Mouse (Mus musculus) hindbrain, embryonic 16.5 days (tissue): Measurements from ENCODE around the gene Babam2. TPM values are rescaled to one million over a fixed set of nuclear protein-coding genes. Genes with fewer than 3 reads are reported as not detected.

Source experiments
- ATAC-seq: fragments of 200-750 bp; cut with Nextera tagmentation; 2 replicates; pipeline ENCODE4 v1.8.0; 2017; ENCODE audit warnings: moderate TSS enrichment, moderate library complexity
- H3K27ac ChIP-seq: fragments of 300-500 bp; sonication (generic); 2 replicates; pipeline ENCODE4 v1.5.1; 2014; ENCODE audit warnings: low read depth, mild to moderate bottlenecking, control low read depth, low read length, moderate library complexity
- H3K27me3 ChIP-seq: fragments of 300-500 bp; sonication (generic); replicated peaks from 2 replicates; pipeline ENCODE4 v1.6.1; 2014; ENCODE audit warnings: low read length; ENCODE audit not compliant: control insufficient read depth, insufficient read depth
- H3K36me3 ChIP-seq: fragments of 300-500 bp; sonication (generic); 2 replicates; pipeline ENCODE4 v1.6.1; 2014; ENCODE audit warnings: mild to moderate bottlenecking, low read length, moderate library complexity, mixed read lengths; ENCODE audit not compliant: control insufficient read depth, insufficient read depth
- H3K4me1 ChIP-seq: fragments of 300-500 bp; sonication (generic); 2 replicates; pipeline ENCODE4 v1.6.1; 2014; ENCODE audit warnings: low read depth, low read length; ENCODE audit not compliant: control insufficient read depth, insufficient read depth
- H3K4me2 ChIP-seq: fragments of 300-500 bp; sonication (generic); 2 replicates; pipeline ENCODE4 v1.6.1; 2014; ENCODE audit warnings: mild to moderate bottlenecking, low read length, control low read depth, moderate library complexity
- H3K4me3 ChIP-seq: fragments of 300-500 bp; sonication (generic); 2 replicates; pipeline ENCODE4 v1.5.1; 2014; ENCODE audit warnings: mild to moderate bottlenecking, low read length, control low read depth, moderate library complexity
- H3K9ac ChIP-seq: fragments of 300-500 bp; sonication (generic); 2 replicates; pipeline ENCODE4 v1.6.1; 2014; ENCODE audit warnings: low read depth, mild to moderate bottlenecking, control low read depth, low read length, moderate library complexity
- H3K9me3 ChIP-seq: fragments of 300-500 bp; sonication (generic); 2 replicates; pipeline ENCODE4 v1.6.1; 2014; ENCODE audit warnings: mild to moderate bottlenecking, low read length, moderate library complexity; ENCODE audit not compliant: control insufficient read depth
- WGBS: fragments of 180-500 bp; shearing (Covaris S2); extraction: QIAGEN DNeasy Blood & Tissue Kit; methylation state at CpG from one replicate; pipeline ENCODE4 v1.1.7; 2014; 5-methylcytosine and 5-hydroxymethylcytosine counted together
- polyA plus RNA-seq: library from polyadenylated mRNA; unstranded; fragments of >200 nt; fragmentation: Nextera tagmentation; extraction: Ambion mirVana; gene quantifications from 2 replicates; pipeline ENCODE4 v1.2.1, GENCODE M21; 2015

Gene Babam2
- polyA plus RNA-seq, 1 experiment from 2014 or later = 49.0 TPM

DNA sequence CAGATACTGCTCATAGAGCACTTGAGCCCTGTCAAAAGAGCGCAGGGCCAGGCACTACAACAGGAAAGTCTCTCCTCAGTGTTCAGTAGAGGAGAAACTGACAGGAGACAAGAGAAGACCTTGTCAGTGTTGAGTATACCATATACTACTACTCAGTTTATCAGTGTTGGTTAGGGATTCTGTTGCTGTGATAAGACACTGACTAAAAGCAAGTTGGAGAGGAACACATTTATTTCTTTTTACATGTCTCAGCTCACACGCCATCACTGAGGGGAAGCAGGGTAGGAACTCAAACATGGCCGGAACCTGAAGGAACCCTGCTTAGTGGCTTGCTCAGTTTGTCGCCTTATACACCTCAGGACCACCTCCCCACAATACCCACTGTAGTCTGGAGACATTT lies 64.4 kb downstream of the Babam2 start:
- Histone ChIP-seq H3K9ac (no peak overlapping the region), H3K4me2 (no peak overlapping the region), H3K27me3 (no peaks in the 10 kb centered on the region), H3K36me3 (no peaks in the 10 kb centered on the region), H3K9me3 (no peaks in the 10 kb centered on the region), H3K4me1 (no peaks in the 10 kb centered on the region), H3K27ac (no peak overlapping the region), H3K4me3 (no peak overlapping the region)
- WGBS = 95% methylated on average over 4 of the region's 4 CpGs
- no peak for ATAC-seq

DNA sequence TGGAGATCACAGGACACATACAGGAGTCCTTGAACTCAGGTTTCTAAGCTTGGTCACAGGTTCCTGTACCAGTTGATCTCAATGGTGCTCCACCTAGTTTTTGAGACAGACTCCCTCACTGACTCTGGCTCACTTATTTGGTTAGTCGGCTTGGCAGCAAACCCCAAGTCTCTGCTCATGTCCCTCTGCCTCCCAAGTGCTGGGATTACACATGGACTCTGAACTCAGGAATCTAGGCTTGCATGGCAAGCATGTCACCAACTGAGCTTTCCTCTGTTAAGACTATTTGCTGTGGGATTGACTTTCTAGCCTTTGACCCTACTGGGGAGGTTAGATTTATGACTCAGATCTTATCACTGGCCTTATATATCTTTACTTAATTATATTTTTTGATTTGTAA lies 65.3 kb downstream of the Babam2 start:
- Histone ChIP-seq H3K27ac (no peak overlapping the region), H3K27me3 (no peaks in the 10 kb centered on the region), H3K9ac (no peak overlapping the region), H3K4me1 (no peaks in the 10 kb centered on the region), H3K4me2 (no peak overlapping the region), H3K4me3 (no peak overlapping the region), H3K36me3 (no peaks in the 10 kb centered on the region), H3K9me3 (no peaks in the 10 kb centered on the region)
- WGBS = 95% methylated on average over 1 of the region's 1 CpGs
- no peak for ATAC-seq

DNA sequence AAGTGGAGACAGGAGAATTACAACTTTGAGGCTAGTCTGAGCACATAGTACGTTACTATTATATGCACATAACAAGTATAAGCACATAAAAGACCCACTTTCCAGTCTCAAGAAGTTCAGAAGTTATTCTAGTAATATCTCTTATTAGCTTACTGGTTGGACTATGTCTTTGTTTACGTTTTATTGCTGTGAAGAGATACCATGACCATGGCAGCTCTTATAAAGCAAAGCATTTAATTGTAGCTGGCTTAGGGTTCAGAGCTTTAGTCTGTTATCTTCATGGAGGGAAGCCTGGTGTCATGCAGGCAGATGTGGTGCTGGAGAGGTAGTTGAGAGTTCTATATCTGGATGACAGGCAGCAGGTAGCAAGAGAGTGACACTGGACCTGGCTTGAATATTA lies 68.3 kb downstream of the Babam2 start:
- no peaks in the 10 kb centered on the region for H3K27me3 ChIP-seq
- H3K4me3 ChIP-seq = no peak overlapping the region
- no peaks in the 10 kb centered on the region for H3K4me1 ChIP-seq
- no peak overlapping the region for H3K9ac ChIP-seq
- no peaks in the 10 kb centered on the region for H3K36me3 ChIP-seq
- H3K27ac ChIP-seq = no peak overlapping the region
- no peaks in the 10 kb centered on the region for H3K9me3 ChIP-seq
- WGBS = 98% methylated on average over 2 of the region's 2 CpGs
- H3K4me2 ChIP-seq = no peak overlapping the region
- no peak for ATAC-seq

DNA sequence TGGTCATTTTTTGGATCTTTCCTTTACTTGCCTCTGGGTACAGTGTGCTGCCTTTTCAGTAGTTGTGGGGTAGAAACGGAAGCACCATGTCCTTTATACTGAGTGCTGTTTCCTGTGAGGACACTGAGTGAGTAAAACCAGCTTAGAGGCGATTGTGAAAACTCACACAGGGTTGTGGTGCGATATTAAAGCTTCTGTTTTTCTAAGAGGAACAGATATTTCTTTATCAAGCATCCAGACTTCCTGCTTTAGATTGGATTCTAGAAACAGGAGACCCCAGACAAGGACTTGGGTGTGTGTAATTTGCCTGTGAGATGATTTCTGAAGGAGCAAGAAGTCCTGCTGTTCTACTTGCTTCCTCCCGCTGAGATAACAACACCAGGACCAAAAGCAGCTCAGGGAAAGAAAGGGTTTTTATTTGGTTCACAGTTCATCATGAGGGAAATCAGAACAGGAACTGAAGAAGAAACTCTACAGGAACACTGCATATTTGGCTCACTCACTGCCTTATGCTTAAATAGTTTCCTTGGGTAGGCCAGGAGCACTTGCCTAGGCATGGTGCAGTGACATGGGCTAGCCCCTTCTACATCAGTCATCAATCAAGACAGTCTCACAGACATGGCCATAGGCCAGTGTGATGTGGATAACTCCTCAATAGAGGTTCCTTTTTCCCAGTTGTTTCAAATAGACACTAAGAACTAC lies 69.5 kb downstream of the Babam2 start:
- Histone ChIP-seq H3K9ac (no peak overlapping the region), H3K9me3 (no peaks in the 10 kb centered on the region), H3K27ac (no peak overlapping the region), H3K4me2 (no peak overlapping the region), H3K4me1 (no peaks in the 10 kb centered on the region), H3K4me3 (no peak overlapping the region), H3K36me3 (no peaks in the 10 kb centered on the region), H3K27me3 (no peaks in the 10 kb centered on the region)
- ATAC-seq = no peak
- WGBS = 71% methylated on average over 4 of the region's 4 CpGs

DNA sequence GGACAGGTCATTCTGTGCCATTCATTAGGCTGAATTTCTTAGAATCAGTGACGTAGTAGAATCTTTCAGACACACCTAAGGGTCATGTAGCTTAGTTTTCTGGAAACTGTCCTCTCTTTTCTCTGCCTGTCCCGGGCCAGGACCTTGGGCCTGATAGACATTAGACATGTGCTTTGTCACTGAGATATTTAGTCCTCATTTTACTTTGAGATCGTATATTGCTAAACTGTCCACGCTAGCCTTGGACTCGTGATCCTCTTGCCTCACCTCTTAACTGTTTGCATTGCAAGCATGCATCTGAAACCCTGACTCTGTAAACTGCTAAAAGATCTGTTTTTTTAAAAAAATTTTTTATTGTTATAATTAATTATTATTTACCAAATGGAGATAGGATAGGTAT lies 74.0 kb downstream of the Babam2 start:
- Histone ChIP-seq H3K4me1 (no peaks in the 10 kb centered on the region), H3K27me3 (no peaks in the 10 kb centered on the region), H3K27ac (no peak overlapping the region), H3K36me3 (no peaks in the 10 kb centered on the region), H3K9me3 (no peaks in the 10 kb centered on the region), H3K4me2 (no peak overlapping the region), H3K9ac (no peak overlapping the region), H3K4me3 (no peak overlapping the region)
- ATAC-seq = no peak
- 88% methylated on average over 5 of the region's 5 CpGs for WGBS

DNA sequence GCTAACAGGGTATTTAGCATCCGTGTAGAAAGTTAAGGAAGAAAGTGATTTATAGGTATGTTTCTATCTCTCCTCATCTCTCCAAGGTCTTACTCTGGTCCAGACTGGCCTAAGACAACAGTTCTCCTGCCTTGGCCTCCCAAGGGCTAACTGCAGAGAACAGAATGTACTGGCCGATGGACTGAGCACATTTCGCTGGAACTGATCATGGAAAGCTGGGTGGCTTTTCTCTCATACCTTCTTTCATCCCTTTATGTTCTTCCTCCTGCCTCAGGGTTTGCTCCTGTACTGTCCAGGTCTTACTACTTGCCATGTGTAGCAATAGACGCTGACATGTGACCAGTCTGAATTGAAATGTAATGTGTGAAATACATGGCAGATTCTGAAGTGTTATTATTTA lies 74.4 kb downstream of the Babam2 start:
- no peak for ATAC-seq
- Histone ChIP-seq H3K4me3 (no peak overlapping the region), H3K4me2 (no peak overlapping the region), H3K27ac (no peak overlapping the region), H3K4me1 (no peaks in the 10 kb centered on the region), H3K9ac (no peak overlapping the region), H3K27me3 (no peaks in the 10 kb centered on the region), H3K9me3 (no peaks in the 10 kb centered on the region), H3K36me3 (no peaks in the 10 kb centered on the region)
- WGBS = 92% methylated on average over 4 of the region's 4 CpGs

DNA sequence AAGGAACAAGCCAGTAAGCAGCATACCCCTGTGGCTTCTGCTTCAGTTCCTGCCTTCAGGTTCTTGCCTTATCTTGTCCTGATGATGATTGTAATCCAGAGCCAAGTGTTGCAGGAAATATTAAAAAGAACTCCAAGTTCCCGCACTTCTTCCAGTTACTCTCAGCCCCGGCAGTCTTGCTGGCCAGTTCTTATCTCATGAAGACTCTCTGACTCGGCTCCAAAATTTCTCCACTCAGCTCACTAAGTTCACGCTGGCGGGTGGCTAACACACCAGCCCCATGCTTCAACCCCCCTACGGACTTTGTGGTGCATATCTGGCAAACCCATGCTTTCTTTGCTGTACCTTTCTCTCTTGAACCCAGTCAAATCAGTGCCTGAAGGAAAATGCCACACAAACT lies 77.5 kb downstream of the Babam2 start:
- H3K27me3 ChIP-seq = no peaks in the 10 kb centered on the region
- no peak overlapping the region for H3K4me2 ChIP-seq
- no peak overlapping the region for H3K27ac ChIP-seq
- 94% methylated on average over 6 of the region's 6 CpGs for WGBS
- no peak overlapping the region for H3K4me3 ChIP-seq
- no peaks in the 10 kb centered on the region for H3K4me1 ChIP-seq
- no peak overlapping the region for H3K9ac ChIP-seq
- H3K36me3 ChIP-seq = no peaks in the 10 kb centered on the region
- ATAC-seq = no peak
- H3K9me3 ChIP-seq = no peaks in the 10 kb centered on the region

DNA sequence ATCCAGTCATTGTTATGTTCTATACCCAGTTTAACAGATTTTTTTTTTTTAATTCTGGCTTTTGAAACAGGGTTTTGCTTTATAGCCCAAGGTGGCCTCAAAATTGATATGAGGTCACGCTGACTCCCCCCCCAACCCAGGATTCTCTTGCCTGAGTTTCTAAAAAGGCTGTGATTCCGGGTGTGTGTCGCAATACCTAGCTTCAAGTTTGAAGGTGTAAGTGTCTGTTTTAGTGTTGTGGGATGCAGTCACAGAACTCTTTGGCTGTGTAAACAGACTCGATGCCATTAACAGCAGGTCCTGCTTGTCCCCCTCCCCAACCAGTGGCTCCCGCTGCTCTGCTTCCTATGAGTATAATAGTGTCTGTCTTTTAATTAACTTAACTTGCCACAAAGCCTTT lies 84.1 kb downstream of the Babam2 start:
- Histone ChIP-seq H3K36me3 (no peaks in the 10 kb centered on the region), H3K27me3 (no peaks in the 10 kb centered on the region), H3K27ac (no peak overlapping the region), H3K4me3 (no peak overlapping the region), H3K9ac (no peak overlapping the region), H3K4me1 (no peaks in the 10 kb centered on the region; the same call in 1 of the 2 replicates), H3K9me3 (no peaks in the 10 kb centered on the region), H3K4me2 (no peak overlapping the region)
- WGBS = 77% methylated on average over 5 of the region's 5 CpGs
- ATAC-seq = no peak

DNA sequence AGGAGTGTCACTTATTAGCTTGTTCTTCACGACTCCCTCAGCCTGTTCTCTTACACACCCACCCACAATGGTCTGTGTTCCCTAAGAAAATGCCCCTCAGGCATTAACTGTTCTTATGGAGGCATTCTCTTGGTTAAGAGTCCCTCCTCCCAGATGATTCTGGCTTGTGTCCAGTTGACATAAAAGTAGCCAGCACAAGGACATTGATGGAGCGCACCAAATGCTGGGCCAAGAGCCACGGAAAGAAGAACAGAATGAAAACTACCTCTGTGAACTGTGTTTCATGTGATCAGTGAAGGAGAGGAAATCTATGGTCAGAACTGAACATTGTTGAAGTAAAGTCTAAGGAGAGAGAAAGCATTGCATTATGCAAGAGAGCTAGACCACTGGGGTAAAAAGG lies 89.7 kb downstream of the Babam2 start:
- ATAC-seq = no peak
- Histone ChIP-seq H3K9ac (no peak overlapping the region), H3K27me3 (no peaks in the 10 kb centered on the region), H3K9me3 (no peaks in the 10 kb centered on the region), H3K4me1 (no peaks in the 10 kb centered on the region; the same call in 1 of the 2 replicates), H3K4me2 (no peak overlapping the region), H3K27ac (no peak overlapping the region), H3K36me3 (no peaks in the 10 kb centered on the region), H3K4me3 (no peak overlapping the region)
- 62% methylated on average over 3 of the region's 3 CpGs for WGBS

DNA sequence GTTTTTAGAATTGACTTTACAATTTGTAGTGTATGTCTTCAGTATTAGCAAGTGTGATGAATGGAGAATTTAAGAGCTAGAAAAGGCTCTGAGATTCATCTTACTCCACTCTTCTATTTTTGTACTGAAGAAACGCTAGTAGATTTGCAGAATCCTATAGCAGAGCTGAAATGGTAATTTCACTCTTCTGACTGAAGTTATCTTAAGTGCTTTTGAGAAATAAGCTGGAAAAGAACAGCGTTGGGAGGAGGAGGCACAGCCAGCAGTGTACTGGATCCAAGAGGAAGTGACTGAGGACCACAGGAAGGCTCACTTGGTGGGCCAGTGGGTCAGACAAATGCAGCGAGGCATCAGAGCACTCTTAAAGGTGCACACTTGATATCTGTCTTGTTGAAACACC lies 90.1 kb downstream of the Babam2 start:
- ATAC-seq = no peak
- no peaks in the 10 kb centered on the region for H3K9me3 ChIP-seq
- H3K4me3 ChIP-seq = no peak overlapping the region
- H3K36me3 ChIP-seq = no peaks in the 10 kb centered on the region
- WGBS = 81% methylated on average over 3 of the region's 3 CpGs
- H3K4me1 ChIP-seq = no peaks in the 10 kb centered on the region; the same call in 1 of the 2 replicates
- H3K27ac ChIP-seq = no peak overlapping the region
- no peaks in the 10 kb centered on the region for H3K27me3 ChIP-seq
- H3K4me2 ChIP-seq = no peak overlapping the region
- H3K9ac ChIP-seq = no peak overlapping the region
